Mouse (Mus musculus) neural tube, embryonic 14.5 days (tissue): ENCODE measurements around the gene Gm6763. TPM values are rescaled to one million over a fixed set of nuclear protein-coding genes. Genes with fewer than 3 reads are reported as not detected.

Source experiments
- polyA plus RNA-seq: library from polyadenylated mRNA; unstranded; fragments of >200 nt; fragmentation: Nextera tagmentation; extraction: Ambion mirVana; gene quantifications from 2 replicates; pipeline ENCODE4 v1.2.1, GENCODE M21; 2014

The Gm6763 gene
- polyA plus RNA-seq, 1 experiment from 2014 or later: not detected

Other genes starting within 250 kb of the Gm6763 start
- gene Gm21293, start 8.5 kb upstream of the Gm6763 start, polyA plus RNA-seq: not detected in 2 replicates
- not detected in 2 replicates for gene Gm8764, start 8.5 kb downstream of the Gm6763 start, polyA plus RNA-seq
- not detected in 2 replicates for gene Gm21304, start 17.0 kb downstream of the Gm6763 start, polyA plus RNA-seq
- not detected in 2 replicates for gene Gm21312, start 25.5 kb downstream of the Gm6763 start, polyA plus RNA-seq
- not detected in 2 replicates for gene Gm20765, start 34.0 kb downstream of the Gm6763 start, polyA plus RNA-seq
- gene Gm4340, start 42.5 kb downstream of the Gm6763 start, polyA plus RNA-seq: not detected in 2 replicates